Mouse (Mus musculus): ENCODE data around the gene Ap1g1.

DNA sequence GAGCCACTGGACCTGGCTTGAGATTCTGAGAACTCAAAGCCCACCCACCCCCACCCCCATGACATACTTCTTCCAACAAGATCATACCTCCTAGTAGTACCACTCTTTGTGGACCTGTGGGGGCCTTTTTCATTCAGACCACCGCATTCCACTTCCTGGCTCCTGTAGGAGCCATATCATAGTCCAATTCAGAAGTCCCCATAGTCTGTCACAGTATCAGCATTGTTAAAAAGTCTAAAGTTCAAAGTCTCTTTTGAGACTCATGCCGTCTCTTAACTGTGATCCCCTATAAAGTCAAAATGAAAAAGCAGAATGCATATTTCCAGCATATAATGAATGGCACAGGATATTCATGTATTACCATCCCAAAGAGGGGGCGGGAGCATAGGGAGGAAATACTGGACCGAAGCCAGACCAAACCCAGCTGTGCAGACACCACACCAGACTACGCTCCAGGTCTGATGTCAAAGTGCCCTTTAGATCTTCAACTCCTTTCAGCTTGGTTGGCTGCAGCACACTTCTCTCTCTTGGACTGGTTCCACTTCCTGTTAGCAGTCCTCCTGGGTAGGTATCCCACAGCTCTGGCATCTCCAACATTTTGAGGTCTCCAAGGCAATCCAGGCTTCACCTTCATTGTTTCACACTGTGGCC is 101.8 kb downstream of the Ap1g1 start:
- no peak for TF ChIP-seq POLR2A (IDR thresholded peaks at IDR 0.05; ENCODE audit: extremely low read depth, insufficient read depth, low read length)
- no peak for TF ChIP-seq CTCF (IDR thresholded peaks at IDR 0.05; ENCODE audit: low read depth, low read length)

Measured in liver, adult 2 months (tissue).